Mouse (Mus musculus) right cerebral cortex, adult 18-20 months (tissue): ENCODE results near the gene Lrrc45.
"Not testable (repeated sequence)": the region's sequence is repeated elsewhere in the genome, so short reads cannot be mapped to it uniquely, and the experiment has no call there.

Experiments
- DNase-seq: peaks from one replicate; pipeline ENCODE4 v3.0.0; 2022; ENCODE audit warnings: mixed read lengths

The Lrrc45 gene

DNA sequence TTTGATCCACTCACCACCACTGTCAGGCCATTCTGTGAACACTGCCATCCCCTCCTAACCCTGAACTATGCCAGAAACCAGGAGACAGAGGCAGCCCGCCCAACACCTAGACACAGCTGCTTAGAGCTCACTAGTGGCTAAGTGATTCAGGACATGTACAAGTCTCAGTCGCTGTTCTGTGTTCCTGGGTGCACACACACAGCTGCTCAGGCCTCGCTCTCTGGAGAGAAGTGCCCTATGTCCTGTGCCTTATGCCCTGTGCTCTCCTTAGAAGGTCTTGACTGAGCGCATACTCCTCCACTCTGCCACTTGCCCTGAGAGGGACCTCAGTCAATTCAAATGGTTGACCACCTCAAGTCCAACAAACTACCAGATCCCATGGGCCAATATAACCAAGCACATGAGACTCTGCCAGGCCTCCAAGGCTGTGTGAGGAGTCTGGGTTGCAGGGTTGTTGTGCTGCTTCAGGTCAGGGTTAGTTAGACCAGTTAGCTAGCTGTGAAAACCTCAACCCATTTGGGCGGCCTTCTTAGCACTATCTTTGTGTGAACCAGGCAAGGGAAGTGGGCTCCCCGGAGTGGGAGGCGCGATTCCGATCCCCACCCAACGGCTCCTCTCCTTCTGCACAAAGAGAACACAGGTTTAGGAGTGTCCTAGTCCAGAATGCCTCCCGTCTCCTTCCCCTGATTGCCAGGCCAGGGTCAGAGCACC lies 15.0 kb downstream of the Lrrc45 start:
- no peak for DNase-seq

DNA sequence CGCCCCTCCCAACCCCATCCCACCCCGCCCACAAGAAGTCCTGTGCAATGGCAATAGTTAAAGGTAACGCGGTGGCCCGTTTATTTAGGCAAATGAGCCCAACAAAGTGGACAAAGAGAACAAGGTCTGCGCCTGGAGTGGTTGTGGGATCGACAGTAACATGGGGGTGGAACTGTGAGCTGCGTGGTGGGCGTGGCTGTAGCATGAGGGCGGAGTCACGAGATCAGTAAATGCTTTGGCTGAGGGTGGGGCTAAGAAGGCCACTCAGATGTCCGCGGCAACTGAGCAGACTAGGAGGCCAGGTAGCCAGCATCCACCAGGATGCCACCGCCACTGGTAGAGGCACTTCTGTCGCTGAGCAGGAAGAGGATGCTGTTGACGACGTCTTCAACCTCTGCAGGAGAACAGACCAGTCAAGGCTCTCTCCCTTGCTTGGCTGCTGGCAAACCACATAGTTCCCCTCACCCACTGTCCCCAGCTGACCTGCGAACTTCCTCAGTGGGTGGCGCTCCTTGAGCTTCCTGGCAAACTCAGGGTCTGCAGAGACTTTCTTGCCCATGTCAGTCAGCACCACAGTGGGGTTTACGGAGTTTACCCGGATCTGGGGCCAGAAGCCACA lies 15.8 kb downstream of the Lrrc45 start:
- not testable (repeated sequence) for DNase-seq

DNA sequence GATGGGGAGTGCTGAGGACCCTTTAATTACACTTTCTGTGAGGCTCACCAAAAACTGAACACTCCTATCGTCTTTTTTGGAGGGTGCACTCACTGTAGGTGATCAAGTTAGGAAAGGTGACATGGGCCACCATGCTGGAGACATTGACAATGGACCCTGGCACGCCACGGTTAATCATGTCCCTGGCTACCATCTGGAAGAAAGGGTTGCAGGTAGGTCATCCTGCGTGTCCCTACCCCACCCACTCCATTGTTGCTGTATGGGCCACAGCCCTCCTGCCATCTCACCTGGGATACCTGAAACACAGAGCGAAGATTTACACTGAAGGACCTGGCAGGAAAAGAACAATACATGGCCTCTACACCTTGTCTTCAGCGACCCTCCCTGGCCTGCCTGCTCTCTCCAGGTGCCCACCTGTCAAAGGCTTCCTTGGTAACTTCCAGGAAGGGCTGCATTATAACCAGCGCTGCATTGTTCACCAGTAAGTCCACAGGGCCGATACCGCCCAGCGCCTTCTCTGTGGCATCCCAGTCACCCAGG lies 16.7 kb downstream of the Lrrc45 start:
- no peak for DNase-seq

DNA sequence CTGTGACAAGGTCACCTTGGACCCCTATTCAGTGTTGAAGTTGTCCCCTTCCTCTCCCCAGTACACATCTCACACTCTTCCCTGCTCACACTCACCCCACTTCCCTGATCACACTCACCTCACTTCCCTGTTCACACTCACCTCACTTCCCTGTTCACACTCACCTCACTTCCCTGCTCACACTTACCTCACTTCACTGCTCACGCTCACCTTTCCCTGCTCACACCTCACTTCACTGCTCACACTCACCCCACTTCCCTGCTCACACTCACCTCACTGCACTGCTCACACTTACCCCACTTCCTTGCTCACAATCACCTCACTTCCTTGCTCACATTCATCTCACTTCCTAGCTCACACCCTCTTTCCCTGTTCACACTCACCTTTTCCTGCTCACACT lies 17.7 kb downstream of the Lrrc45 start:
- DNase-seq, result no peak

DNA sequence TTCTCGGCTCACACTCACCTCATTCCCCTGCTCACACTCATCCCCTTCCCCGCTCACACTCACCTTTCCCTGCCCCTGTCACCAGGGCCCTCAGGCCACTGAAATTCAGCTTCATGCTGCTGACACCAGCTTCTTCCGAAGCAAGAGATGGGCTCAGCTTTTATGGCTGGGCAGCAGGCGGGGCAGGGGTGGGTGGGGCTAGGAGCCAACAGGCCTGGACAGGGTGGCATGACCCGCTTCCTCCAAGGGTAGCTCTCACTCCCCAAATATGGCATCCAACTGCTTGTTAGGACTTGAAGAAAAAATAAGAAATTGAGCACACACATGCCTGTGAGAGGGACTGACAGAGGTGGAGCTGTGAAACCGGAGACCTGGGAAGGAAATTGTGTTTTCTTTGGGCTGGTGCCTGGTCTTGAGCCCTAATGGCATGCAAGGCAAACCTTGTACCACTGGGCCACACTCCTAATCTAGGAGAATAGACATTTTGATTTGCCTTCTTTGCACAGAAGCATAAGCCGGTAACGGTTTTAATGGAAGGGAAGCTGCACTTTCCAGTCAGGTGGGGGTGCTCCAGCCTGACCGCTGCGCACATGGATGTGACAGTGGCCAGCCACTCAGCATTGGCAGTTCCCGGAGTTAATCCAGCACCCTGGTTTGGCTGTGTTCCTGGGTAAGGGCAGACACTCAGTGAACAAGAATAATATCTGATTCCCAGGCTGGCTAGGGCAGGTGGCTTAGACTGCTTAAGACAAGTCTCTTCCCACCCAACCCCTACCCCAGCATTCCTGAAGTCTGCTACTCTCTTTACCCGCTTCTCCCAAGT lies 18.3 kb downstream of the Lrrc45 start, which contains the start of gene Cbr2:
Gene Cbr2, minus strand, starts transcription at position 257 of the 823 bp plus-strand sequence.
- DNase-seq, result no peak

DNA sequence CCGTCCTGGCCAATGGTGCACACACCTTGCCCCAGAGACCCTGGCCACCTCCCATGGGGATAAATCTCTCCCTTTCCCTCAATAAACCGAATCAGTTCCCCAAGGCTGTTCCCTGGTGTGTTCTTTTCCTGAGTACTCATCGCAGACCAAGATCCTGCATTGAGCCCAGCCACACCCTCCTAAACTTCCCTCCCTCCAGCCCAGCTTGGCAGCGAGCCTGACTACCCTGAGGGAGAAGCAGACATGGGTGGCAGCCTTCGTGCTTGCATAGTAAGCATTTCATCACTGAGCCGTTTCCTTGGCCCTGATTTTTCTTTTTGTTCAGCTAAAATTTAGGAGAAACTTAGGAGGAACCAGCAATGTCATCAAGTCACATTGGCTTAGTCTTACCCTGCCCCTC lies 19.8 kb downstream of the Lrrc45 start:
- no peak for DNase-seq

DNA sequence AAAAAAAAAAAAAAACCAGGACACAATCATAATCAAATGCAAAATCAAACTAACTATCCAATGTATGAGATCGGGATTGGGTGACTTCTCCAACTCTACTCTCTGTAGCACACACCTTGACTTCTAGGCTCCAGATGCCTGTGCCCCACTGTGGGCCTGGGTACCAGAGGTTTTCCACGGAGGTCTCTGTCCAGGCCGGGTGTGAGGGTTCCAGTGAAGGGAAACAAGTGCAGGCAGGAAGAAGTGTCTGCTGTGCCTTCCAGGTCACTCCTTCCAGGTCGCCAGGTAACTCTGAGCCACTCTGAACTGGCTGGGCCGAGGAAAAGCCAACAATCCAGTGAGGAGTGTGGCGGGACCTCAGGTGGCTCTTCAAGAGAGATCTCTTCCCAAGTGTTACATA lies 22.7 kb downstream of the Lrrc45 start:
- no peak for DNase-seq

DNA sequence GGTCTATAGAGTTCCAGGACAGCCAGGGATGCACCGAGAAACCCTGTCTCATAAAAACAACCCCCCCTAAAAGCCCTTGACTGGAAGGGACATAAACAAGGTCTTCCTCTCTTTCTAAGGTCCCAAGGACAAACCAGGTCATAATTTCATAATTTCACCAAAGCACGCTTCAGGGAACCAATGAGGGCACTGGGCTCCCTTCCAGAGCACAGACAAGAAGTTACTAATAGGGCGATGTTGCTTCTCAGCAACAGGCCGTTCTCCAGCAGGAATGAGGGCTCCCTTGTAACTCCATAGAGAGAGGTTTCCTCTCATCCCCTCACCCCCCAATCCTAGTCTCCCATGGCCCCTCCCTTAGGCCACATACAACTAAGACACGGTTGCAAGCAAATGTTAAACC lies 27.3 kb downstream of the Lrrc45 start:
- no peak for DNase-seq

DNA sequence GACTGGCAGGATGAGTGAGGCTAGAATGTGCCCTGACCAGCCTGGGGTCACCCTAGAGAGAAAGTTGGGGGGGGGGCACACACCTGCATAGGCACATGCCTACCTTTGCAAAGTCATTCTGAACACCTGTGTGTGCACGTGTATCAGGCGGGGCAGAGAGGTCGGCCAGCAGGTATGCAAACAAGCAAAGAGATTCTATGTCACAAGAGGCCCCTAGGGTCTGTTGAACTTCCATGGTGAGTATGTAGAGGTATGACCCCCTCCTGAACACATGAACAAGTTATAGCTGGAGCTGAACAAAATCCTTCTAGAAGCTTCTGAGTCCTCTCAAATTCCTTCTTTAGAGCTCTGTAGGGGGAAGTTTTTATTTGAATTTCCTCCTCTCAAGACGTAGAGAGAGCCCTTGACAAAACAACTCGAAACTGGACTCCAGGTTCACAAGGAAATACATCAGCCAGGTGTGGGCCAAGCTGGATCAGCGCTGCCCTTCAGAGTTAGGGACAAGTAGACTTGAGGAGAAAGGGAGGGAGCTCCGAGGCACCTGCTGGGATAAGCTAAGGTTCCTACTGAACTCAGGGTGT lies 30.5 kb downstream of the Lrrc45 start:
- no peak for DNase-seq

DNA sequence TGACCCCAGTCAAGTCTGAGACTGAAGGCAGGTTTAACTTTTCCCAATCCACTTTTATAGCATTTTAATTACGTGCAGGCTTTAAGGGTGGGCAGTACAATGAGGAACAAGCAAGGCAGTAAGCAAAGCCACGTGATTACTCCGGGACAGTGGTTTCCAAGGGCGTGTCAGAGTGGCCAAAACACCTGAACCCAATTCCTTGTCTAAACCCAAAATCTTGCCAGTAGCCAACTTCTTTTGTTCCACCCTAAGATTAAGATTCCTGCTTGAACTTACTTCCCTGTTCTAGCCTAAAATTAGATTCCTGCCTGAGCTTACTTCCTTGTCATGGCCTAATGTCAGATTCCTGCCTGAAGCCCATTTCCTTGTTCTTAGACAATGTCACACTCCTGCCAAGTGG lies 34.2 kb downstream of the Lrrc45 start:
- DNase-seq, result no peak

DNA sequence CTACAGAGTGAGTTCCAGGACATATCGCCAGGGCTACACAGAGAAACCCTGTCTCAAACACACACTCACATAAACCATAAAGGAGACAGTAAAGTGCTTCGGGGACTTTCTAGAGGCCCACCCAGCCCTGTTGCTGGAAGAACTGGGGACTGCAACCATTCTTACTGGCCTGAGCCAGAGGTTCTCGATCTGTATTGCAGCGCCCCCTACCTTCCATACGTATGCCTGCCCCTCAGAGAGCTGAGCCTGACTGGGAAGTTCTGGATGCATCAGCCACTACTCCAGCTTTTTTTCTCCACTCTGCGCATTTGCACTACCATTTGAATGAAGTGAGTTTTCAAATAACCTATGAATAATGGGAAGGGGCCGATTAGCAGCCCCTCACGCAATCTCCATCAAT lies 35.7 kb downstream of the Lrrc45 start:
- no peak for DNase-seq

DNA sequence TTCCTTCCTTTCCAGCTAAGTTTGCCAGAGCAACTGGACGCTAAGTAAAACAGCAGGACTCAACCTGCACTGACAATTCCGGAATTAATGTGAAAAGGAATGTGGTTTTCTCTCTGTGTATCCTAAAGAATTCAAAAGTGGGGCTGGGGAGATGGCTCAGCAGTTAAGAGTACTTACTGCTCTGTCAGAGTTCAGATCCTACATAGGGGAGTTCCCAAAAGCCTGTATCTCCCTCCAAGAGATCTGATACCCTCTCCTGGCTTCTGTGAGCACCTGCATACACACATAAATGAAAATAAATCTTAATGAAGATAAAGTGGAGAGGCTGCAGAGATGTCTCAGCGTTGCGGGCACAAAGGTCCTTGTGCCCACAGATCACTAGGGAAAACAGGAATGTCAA lies 37.9 kb downstream of the Lrrc45 start:
- DNase-seq, result no peak

DNA sequence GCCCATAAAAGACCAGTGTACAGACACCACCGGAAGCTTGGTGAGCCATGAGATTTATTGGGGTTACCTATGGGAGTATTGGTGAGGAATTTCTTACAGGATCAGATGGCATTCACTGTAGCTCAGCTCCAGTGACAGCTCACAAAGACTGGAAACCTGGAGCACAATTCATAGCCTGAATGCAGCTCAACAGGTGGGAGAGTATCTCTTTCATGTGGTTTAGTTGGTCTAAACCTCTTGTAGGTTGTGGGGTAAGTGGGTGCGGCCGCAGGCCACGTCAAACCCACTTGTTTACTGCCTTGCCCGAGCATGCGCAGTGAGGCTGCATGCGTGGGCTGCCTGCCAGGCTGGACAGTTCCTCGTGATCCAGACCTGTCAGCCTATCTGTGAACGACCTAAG lies 46.5 kb downstream of the Lrrc45 start:
- no peak for DNase-seq

DNA sequence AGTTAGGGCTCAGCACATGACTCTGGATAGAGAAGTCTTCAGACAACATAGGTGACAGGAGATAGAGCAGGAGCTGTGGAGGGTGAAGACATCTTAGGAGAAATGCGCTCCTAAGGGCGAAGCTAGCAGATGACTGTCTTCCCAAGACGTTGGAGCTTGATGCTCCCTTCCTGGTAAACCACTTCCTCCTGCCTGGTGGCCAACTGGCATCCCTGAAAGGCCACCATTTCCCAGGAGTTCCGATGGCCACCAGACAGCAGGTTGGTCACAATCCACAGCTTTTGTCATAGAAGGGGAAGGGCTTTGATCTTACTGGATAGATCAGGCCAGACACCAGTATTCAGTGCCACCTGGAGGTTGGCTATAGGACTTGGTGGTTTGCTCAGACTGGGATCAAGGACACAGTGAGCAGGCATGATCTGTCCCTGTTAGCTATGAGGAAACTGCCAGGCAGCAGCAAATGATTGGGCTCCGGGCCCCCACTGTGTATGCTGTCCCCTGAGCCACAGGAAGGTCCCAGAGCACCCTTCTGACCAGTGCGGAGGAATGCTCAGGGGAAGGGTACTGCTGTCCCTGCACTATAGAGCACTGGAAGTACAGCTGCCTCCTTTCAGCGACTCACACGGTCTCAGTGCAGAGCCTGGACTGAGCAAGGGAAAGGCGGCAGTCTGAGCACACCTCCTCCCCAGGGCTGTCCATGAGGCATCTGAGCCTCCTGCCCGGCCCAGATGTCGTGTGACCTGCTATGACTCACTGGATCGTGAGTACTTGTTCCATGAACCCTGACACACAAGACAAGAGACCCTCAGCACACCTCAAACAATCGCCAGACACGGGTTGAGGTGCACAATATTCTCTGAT lies 48.3 kb downstream of the Lrrc45 start:
- no peak for DNase-seq

DNA sequence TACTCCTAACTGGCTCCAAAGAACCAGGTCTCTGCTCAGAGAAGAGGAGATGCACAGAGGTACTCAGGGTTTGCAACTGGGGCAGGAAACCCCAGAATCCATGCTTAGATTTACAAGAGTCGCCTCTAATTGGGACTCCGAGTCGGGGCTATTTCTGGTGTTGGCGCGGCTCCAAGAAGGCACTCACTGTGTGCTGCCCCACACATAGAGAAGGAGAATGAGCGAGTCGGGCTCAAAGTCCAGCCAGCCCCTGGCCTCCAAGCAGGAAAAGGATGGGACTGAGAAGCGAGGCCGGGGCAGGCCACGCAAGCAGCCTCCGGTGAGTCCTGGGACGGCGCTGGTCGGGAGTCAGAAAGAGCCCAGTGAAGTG lies 48.9 kb downstream of the Lrrc45 start, which contains the start of gene Hmga1b:
Gene Hmga1b, plus strand, starts transcription at position 123 of the 370 bp plus-strand sequence.
- not testable (repeated sequence) for DNase-seq

DNA sequence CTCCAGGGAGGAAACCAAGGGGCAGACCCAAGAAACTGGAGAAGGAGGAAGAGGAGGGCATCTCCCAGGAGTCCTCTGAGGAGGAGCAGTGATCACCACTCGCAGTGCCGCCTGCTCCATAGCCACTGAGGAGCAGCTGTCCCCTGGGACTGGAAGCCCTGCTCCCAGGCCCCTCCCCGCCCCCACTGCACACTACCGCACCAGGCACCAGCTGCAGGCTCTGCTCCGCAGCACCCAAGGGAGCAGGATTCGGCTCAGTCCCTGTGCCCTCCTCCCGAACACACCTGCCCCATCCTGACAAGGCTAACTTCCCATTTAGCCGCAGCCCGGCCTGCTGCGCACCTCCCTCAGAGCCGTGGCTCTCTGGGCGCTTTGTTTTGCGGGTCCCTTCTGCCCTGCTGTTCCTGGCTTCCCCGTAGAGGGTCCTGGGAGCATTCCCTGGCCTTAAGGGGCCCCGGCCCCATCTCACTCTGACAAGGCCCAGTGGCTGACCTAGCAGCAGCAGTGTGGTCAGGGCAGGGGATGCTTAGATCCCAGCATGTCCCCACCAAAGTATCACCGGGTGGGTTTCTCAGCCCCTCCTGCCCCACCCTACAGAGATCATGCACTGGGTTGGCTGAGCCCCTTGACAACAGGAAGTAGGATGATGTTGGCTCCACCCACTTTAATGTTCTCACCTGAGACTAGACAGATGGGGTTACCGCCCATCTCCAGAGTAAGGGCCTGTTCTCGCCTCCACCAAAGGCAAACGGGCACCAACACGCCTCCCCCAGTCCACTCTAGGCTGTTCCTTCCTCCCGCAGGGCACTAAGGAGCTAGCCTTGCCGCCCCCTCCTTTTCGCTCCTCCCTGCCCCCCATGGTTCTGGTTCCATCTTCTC lies 49.6 kb downstream of the Lrrc45 start:
- not testable (repeated sequence) for DNase-seq

DNA sequence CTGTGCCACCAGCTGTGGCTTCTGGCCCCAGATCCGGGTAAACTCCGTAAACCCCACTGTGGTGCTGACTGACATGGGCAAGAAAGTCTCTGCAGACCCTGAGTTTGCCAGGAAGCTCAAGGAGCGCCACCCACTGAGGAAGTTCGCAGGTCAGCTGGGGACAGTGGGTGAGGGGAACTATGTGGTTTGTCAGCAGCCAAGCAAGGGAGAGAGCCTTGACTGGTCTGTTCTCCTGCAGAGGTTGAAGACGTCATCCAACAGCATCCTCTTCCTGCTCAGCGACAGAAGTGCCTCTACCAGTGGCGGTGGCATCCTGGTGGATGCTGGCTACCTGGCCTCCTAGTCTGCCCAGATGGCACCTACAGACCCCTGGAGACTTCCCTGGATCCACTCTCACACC lies 53.3 kb downstream of the Lrrc45 start:
- not testable (repeated sequence) for DNase-seq

DNA sequence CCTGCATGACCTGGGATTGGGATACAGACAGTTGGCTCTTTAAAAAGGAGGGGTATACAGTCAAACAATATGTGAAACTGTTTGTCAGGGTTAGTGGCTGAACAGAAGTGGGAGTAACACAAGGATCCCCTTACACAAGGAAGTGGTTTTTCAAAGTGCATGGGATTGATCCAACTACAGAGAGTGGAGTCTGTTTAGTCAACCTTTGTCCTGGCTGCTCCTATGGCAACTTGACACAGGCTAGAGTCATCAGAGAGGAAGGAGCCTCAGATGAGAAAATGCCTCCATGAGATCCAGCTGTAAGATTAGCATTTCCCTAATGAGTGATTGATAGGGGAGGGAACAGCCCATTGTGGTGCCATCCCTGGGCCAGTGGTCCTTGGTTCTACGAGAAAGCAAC lies 54.5 kb downstream of the Lrrc45 start:
- no peak for DNase-seq
